Mouse (Mus musculus) CD4-positive, CD25-positive, alpha-beta regulatory T cell, adult 2 months (primary cell): ENCODE measurements around the gene Slc35d3.

Experiments
- DNase-seq: peaks from one replicate; pipeline ENCODE4 v3.0.0-alpha.2; 2012; ENCODE audit warnings: low read depth, low spot score

Slc35d3 gene

DNA sequence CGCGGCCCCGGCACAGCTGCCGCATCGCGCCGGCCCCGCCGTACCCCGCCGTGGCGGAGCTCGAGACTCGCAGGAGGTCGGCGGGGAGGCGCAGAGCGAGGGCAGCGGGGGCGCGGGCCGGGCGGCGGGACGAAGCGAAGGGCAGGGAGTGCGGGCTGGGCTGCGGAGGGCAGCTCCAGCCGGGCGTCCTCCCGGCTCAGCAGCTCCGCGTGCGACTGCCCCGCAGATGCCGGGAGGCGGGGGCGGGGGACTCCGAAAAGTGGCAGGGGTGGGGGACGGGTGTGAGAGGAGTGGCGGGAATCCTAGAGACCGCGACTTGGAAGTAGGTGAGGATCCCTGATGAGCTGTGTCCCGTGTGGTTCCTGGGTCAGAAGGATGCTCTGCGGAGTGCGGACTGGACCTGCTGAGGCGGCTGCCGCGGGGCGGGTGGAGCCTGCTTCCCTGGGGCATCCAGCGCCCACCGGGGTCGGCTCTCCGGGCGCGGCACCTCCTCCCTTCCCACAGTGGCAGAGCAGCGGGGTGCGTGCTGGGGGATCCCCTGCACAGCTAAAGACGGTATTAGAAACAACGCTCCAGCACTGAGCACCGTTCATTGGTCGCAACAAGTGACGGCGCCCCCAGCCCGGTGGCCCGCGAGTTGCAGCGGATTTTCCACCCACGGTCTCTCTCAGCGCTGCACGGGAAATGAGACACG is at the start of gene Slc35d3:
Gene Slc35d3, minus strand, starts transcription at position 462 of the 694 bp plus-strand sequence.
- peak; percentile 82 for DNase-seq

DNA sequence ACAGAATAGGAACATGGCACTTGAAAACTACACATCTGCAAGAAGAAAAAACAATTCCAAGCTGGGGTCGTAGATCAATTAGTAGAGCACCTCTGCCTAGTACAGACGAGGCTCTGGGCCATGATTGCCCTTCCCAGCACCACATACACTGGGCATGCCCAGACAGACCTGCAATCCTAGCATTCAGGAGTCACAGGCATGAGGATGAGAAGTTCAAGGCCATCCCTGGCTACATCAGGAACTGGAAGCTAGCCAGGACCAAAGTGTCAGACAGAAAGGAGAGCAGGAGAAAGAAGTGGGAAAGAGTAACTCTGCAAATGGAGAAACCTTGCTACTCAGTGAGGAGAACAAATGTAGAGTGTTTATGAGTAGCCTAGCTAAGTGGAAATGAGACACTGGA is 48.9 kb upstream of the Slc35d3 start:
- DNase-seq = no peak

GRCm38 (mm10) chr10:19893976-19894375 is 42.7 kb upstream of the Slc35d3 start:
- peak; percentile 75 for DNase-seq

- no peak for DNase-seq
Measured at GRCm38 (mm10) chr10:19893146-19893545, 41.9 kb upstream of the Slc35d3 start.

- DNase-seq = peak; percentile 26
Measured at GRCm38 (mm10) chr10:19891686-19892085, 40.4 kb upstream of the Slc35d3 start.

DNA sequence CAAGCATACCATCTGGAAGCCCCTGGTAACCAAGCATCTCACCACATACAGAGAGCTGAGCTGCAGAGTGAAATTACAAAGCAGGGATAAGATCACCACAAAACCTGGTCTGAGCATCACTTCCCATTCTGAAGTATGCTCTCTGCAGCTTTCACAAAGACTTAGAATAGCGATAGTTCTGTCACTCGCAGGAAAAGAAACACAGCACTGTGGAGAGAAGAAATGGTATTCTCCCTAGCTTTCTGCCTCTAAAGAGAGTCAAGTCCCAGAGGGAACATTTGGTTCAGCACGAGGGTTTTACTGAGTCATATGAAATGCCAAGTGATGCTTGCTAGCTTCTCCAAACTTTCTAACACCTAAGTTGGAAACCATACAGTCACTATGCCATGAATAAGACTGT is 38.6 kb upstream of the Slc35d3 start:
- no peak for DNase-seq

DNA sequence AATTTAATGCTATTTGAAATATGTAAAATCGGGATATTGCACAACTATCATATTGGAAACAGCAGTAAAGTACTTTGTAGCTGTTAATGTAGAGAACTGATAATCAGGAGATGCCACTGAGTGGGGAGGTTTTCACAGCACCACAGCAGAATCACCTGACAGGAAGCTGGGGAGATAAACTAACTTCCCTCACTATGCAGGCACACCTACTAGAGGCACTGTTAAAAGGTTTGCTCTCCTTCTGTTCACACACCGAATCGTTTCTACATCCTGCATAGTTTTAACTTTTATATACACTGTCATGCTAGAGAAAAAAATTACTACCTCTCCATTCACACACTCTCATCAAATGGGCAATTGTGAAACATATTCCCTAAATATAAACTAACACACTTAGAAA is 35.0 kb upstream of the Slc35d3 start:
- DNase-seq = peak; percentile 48

GRCm38 (mm10) chr10:19884409-19884808 is 33.1 kb upstream of the Slc35d3 start:
- no peak for DNase-seq

GRCm38 (mm10) chr10:19880437-19880836 is 29.2 kb upstream of the Slc35d3 start:
- no peak for DNase-seq

DNA sequence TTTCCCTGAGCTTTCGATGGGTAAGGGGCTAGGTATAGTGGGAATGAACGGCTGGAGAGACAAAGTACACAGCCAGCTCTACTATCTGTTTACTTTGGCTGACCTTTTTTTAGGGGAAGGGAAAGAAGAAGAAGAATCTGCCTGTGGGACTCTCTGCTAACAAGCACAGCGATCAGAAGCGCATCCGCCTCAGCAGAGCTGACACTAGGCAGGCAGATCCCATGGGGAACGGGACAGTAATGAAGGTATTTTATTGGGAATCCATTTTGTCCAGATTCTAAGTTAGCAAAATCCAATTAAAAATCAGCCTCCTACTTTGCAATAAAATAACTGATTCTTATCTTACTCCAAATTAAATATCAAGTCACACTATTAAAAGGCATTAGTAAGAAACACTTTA is 27.9 kb upstream of the Slc35d3 start:
- no peak for DNase-seq

GRCm38 (mm10) chr10:19877679-19878078 is 26.4 kb upstream of the Slc35d3 start:
- DNase-seq = no peak

- DNase-seq = no peak
Measured at GRCm38 (mm10) chr10:19877257-19877656, 26.0 kb upstream of the Slc35d3 start.

GRCm38 (mm10) chr10:19876669-19877068 is 25.4 kb upstream of the Slc35d3 start:
- no peak for DNase-seq

GRCm38 (mm10) chr10:19875346-19875745 is 24.1 kb upstream of the Slc35d3 start:
- DNase-seq = no peak

GRCm38 (mm10) chr10:19855597-19856306 is 4.5 kb upstream of the Slc35d3 start:
- DNase-seq = no peak

- no peak for DNase-seq
Measured at GRCm38 (mm10) chr10:19853609-19854008, 2.4 kb upstream of the Slc35d3 start.

GRCm38 (mm10) chr10:19852776-19853175 is 1.5 kb upstream of the Slc35d3 start:
- DNase-seq = peak; percentile 2

GRCm38 (mm10) chr10:19850544-19850997 is 688 bp downstream of the Slc35d3 start:
- DNase-seq = peak; percentile 54

DNA sequence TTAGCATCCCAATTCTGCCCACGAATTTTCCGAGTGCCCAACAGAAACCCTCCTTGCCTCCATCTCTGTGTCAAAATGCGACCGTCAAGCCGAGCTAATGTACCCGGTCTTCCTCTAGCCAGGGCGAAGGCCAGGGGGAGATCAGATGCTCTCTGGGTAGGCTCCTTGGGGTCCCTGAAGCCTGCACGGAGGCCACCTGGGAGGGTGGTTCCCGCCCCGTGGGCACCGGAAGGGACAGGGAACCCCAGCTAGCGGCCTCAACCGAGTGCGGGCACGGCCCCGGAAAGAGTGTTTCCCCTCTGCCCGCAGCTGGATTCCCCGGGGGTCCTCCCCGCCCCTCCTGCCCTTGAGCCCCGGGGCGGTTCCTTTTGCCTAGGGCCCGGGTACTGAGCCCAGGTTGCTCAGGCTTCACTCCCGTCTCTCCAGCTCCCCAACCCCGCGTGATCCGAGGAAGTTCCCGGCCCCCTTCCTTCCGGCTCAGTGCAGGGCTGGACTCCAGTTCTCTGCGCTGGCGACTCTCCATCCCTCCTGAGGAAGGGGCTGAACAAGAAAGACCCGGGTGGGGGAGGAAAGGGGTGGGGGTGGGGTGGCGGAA is 1.4 kb downstream of the Slc35d3 start:
- DNase-seq = peak; percentile 26

GRCm38 (mm10) chr10:19848928-19849770 is 2.1 kb downstream of the Slc35d3 start:
- peak; percentile 33 for DNase-seq

DNA sequence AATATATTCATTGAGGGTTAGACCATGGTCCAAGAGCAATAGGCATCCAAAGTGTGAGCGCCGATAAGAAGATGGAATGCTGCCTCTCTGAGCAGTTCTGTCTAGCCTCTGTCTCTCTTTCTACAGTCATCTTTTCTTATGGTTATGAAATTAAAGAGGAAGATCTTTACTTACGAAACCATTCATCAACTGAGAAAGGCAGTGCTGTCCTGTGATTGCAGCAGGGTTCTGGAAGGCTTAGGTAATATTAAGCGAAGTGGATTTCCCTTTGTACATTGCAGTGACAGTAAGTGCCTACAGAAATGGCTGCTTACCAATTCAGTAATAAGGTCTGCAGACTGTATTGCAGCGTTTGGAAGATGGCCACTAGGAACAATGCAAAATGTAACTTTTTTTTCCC is 11.4 kb downstream of the Slc35d3 start:
- DNase-seq = no peak
